Mouse (Mus musculus) cerebellum, adult 11 months (tissue): ENCODE data around the gene Arhgap10.

Experiments
- DNase-seq: peaks from one replicate; pipeline ENCODE4 v3.0.0; 2022

Gene Arhgap10

DNA sequence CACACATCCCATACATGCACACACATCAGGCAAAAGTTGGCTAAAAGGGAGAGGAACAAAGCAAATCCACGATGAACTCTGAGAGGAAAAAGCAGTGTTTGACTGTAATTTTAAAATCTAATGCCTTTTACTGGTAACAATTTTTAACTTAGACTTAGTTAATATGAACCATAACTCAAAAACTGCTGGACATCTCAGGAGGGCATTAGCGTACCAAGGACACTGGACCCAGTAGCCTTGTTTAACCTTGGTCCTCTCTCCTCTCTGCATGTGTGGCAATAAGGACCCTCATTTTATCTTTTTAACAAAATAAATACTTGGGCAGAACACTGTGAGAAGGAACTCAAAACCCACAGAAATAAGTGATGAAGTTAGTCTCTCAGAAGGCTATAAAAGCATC is 78.1 kb downstream of the Arhgap10 start:
- DNase-seq = no peak

DNA sequence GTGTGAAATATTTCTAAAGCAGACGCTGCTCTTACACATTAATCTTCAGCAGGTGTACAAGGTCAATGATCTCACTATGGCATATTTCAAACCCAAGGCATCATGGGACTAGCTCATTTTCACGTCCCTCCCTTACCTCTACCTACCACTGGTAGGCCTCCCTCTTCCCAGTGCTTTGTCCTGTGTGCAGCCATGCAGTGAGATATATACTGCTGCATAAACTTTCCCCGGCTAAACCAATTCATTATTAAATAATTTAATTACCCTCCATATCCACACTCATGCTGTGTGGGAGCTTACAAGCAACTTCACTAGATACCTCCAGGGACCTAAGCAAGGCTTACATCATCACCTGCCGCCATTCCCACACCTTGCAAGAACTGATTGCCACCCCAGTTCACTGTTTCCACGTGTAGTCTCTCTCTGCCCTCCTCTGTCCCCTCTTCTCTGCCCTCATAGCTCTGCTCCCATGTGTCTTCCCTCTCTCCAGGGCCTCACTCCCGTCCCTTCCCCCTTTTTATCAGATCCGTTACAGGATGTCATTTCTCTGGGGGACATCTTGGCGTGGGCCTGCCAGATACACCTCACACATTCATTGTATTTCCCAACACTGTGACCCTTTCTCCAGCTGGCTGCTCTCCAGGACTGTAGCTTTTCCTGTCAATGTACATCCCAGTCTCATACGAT is 79.8 kb downstream of the Arhgap10 start:
- no peak for DNase-seq

DNA sequence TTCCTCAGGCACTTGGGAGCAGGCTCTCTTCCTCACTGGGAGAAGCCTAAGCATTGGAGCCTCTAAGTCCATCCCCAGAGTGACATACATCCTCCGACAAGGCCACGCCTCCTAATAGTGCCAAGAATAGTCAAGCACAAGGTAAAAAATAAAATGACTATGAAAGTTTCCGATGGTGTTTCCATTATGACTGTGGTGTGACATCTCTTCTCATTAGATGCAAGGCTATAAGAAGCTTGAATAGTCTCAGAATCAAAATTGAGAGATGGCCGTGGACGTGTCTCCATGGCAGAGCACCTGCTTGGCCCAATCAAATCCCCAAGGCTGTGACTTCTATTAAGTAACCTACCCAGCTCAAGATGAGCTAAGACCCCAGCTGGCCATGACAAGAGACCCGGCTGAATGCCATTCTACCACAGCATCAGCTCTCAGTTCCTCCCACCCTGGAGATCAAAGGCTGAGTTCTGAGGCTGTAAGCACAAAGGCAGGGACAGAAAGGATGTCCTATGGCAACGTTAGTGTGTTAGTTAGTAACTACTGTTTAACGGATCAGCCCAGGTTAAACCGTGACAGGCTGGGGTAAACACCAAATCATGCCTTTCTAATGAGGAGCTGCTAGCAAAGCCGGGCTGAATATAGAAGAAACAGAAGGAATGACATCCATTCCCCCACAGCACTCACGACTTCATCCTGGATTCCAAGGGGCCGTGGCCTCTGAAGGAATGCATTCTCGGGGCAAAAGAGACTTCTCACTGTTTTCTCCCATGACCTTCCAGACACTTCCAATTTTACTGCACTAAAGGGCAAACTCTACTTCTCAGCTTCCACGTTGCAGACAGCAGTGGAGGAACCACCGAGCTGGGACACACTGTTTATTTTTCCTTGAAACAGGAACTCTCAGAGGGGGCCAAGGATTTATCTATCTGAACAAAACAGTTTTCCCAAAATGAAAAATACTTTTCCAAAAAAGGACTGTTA is 81.5 kb downstream of the Arhgap10 start:
- no peak for DNase-seq

DNA sequence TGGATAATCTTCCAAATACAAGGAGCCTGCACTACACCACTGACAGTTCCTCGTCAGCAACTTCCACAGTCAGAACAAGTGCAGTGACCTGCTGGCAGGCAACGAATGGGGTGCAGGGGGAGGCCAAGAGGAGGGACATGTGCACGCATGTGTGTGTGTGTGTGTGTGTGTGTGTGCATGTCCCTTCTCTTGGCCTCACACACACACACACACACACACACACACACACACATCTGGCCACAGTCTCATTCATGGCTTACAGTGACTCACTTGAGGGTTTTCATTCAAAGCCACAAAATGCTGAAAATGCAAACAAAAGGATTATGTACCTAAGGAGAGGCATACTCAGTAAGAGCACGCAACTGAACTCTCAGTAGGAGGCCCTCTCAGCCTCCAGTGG is 84.5 kb downstream of the Arhgap10 start:
- no peak for DNase-seq

DNA sequence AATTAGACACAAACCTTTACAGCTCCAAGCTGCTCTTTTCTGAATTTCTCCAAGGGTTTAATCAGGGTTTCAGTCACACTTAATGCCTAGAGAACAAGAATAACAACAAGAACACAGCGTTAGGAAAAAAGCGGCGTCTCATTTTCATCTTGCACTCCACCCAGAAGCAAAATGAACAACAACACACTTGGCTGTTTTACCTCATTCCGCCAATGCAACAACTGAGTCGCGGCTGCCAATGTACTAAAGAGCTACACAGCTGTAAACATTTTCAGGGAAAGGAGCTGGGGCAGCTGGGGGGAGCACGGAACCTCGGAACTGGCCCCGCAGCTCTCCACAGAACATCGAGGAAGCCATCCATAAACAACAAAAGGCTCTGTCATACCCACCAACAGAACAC is 85.0 kb downstream of the Arhgap10 start:
- DNase-seq = no peak

DNA sequence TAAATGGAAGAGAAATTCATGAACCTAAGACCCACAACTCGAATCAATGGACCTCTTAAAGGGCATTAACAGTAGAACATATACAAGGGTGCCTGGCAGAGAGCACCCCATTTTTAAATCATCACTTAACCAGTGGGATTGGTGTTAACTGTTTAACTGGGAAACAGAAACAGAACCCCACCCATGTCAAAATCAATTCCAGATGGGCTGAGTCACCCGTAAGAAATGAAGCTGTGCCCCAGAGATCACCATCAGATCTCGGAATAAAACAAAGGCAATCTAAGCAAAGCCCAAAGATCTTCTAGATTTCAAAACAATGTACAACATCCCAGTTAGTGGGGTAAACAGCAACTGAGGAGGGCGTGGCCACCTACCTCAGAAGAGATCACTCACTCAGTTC is 89.3 kb downstream of the Arhgap10 start:
- no peak for DNase-seq

DNA sequence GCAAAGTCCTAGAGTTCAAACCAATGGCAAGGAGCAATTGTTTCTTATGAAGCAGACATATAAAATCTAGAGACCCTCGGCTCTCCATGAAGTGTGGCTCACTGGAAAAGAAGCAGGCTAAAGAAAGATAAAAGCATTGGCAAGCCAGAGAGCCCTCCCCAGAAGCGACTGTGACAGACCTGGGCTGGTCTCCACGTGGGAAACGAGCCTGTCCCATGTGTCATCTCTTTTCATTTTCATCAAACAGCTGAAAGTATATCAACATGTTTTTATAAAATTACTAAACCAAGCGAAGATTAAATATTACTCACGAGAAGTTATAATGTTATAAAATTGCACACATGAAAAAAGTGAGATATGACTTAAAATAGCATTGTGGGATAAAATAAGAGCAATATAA is 89.7 kb downstream of the Arhgap10 start:
- no peak for DNase-seq

DNA sequence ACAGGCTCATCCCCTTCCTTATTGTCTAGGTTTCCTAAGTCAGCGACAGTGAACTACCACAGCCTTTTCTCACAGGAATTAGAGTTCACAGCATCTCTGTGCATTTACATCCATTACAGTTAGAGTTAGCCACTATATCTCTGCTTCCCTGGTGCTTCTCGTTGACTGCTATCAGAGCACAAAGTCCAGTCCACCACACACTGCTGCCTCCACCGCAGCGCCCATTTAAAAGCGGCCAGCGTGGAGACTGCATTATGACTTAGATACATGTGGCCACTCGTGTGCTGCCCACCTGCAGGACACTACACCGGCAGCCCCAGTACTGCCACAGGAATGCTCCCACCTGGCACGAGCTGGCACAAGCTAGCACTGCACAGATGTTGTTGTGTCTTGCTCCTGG is 90.3 kb downstream of the Arhgap10 start:
- DNase-seq = no peak

DNA sequence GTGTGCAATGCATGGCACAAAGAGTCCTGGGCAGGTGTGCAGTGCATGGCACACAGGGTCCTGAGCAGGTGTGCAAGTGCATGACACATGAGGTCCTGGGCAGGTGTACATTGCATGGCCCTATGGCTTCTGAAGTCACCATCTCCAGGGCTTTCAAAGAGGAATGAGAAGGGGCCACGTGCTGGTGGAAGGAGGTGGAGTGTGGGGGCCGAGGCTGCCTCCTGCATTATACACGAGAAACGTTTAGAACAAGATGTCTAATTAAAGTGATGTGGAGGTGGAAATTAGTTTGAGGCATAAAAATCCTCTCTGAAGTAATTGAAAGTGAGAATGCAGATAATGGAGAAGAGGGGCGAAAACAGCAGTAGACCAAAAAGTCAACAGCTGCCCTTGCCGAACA is 93.9 kb downstream of the Arhgap10 start:
- DNase-seq = no peak

DNA sequence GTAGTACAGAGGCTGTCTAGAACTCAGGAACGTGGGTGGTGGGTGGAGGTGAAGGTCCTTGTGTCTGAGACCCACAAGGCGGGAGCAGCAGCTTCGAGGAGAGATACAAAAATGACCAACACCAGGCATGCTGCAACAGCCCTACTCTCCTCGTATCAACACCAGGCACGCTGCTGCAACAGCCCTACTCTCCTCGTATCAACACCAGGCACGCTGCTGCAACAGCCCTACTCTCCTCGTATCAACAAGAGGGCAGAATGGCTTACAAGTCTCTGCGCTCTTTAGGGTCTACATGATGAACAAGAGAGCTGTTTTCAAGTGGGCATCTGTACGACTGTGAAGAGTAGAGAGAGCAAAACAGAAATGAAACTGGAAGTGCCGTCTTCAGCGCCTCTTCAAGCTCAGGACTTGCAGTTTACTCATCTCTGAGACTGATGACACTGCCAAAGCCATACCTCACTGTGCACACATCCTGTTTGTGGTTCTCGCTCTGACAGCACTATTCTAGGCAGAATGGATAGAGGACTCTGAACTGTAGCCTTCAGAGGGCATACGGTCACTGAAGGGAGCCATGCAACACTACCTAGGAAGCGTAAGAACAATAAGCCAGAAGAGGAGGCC is 95.0 kb downstream of the Arhgap10 start:
- no peak for DNase-seq

DNA sequence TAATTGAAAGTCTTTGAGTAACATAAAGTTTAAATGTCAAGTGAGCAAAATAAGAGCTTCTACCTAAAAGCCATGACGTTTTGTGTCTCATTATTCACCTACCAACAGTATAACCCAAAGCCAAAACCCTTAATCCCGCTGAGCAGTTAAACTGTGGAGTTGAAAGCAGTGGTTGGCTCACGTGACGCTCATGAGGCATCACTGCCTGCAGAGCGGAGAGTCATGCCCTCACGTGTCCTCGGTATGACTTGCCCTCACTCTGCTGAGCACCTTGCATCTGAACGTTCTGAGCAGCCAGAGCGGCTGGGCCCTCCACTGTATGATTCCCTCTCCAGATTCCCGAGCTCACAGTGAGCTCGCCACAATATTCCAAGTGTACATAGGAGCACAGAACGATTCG is 96.2 kb downstream of the Arhgap10 start:
- no peak for DNase-seq

DNA sequence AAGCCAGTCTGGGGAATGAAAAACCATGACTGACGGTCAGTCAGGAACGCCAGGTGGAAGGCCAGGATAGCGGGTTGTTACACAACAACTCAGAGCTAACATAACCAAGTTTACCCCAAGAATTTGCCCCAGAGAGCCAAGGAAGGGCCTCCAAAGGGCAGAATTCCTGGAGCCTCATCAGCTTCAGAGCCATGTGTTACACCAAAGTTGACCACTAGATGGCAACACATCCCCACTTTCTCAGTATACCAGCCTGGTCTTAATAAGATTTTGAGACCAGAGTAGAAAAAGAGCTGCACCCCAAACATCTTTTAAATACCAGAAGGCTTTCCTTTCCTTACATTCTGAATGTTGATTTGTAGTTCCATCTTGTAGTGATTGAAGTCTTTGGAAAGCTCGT is 98.0 kb downstream of the Arhgap10 start:
- DNase-seq = peak; percentile 48

DNA sequence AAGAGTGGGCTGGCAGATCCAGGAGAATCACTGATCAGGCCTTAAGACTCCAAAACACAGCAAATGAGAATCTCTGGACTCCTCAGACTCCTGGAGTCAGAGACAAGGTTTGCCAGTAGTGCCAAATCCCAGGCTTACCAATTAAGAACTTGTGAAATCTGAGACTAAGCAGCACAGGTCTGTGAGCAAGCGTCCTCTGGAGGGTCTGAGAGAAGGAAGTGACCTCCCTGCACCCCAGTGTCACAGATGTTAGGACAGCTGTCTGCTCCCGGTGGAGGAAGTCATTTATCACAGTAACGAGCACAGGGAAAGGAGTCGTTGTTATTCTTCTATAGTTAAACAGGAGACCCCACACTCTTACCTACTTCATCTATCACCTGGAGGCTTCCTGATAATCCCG is 101.0 kb downstream of the Arhgap10 start:
- DNase-seq = no peak

DNA sequence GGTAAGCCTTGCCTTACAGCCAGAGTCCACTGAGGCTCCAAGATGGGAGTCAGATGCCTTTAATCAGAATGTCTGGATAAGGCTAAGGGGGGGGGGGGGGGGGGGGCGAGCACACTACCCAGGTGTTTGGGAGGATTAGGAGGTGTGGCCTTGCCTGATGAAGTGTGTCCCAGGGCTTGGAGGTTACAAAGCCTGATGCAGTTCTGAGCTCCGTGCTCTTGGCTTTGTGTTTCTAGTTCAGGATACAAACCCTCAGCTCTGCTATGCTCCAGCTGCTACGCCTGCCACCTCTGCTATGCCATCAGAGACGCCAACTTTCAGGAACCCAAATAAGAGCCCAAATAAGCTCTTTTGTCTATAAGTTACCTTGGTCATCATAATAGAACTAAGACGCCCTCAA is 101.7 kb downstream of the Arhgap10 start:
- DNase-seq = no peak

DNA sequence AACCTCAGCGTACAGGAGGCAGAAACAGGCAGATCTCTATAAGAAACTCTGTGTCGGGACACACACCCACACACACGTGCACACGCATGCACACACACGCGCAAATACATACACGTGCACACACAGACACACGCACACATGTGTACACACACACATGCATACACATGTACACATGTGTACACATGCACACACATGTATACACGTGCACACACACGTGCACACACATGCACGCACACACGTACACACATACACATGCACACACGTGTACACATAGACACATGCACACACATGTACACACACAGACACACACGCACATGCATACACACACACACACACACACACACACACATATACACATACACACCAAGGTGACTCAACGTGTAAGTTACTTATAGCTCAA is 106.5 kb downstream of the Arhgap10 start:
- no peak for DNase-seq

DNA sequence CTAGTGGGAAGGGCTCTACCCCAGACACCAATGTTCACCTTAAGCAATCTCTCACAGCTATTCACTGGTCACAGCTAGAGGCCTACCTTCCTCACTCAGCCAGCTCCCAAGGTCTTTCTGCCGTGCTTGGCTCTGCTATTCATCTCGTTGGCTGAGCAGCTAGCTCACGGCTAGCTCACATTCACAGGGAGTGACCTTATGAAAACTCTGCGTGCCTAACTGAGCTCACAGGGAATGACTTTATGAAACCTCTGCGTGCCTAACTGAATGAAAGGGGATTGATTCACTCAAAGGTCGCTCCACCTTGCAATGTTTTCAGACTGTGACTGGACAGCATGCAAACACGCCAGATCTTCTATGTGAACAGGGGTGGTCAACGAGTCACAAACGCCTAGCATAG is 107.4 kb downstream of the Arhgap10 start:
- no peak for DNase-seq

DNA sequence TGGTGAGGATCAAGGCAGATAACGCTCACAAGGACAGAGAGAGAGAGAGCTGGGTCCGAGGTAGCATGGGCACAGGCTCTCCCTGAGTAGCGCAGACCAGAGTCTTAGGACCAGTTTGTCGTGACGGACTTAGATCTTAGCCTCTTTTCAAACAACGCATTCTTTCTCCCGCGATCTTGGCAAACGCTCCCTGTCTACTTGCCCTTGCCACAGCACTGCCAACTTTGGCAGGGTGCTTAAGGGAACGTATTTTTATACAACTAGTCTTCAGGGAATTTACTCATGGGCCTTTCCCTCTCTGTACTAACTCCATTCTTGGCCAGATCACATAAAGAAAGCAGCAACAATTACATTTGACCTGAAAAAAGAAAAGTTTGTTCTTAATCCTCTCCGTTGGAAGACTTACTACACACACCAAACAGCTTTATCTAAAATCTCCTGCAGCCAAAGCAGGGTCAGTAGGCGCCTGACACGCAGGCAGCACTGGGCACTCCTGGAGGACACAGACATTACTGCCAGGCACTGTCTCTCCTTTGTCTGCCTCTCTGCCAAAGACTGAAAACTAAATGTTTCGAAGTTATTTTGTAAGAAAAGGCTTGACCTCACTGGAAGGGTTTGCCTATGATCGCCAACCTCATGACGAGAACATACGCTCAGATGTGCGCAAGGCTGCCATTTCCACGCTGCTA is 109.1 kb downstream of the Arhgap10 start:
- DNase-seq = no peak

DNA sequence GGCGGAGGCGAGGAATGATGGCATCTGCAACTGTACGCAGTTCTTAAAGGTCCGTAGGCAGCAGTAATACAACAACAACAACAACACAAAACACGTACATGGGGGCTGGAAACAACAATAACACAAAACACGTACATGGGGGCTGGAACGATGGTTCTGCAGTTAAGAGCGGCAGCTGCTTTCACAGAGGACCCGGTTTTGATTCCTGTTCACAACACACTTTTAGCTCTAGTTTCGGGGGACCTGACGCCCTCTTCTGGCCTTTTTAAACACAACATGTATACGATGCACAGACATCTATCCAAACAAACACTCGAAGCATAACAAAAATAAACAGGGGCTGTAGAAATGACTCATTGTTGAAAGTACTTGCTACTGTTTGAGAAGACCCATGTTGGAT is 110.9 kb downstream of the Arhgap10 start:
- no peak for DNase-seq

DNA sequence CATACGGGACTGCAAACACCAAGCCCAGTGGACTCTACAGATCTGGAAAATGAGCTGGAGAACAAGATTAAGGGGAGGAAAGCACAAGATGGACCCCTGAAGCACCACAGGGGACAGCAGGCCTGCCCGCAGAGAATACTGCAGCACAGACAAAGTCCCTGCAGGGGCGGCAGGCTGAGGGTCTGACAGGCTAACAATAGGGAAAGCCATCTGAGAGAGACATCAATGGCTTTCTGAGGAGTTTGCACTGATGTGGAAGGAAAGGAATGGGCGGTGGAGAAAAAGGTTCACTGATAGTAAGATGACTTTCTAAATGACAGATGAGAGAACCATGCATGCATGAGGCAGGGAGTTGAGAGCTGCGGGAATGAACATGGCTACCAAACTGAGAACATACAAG is 111.3 kb downstream of the Arhgap10 start:
- no peak for DNase-seq

DNA sequence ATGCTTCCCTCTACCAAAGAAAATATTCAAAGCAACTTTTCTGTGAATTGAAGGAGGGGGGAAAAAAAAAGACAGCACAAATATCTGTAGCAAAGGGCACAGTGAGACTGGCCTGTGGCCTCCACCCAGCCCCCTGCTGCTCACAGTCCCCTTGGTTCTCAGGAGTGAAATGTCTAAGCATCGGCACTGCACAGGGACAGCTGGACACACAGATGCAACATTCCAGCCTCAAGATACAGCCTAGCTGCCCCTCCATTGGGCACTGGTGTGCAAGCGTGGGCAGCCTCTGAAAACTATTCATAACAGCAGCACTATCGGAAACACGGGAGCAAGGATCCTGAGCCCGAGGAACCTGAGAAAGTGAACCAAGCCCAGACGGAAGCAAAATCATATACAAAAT is 113.7 kb downstream of the Arhgap10 start:
- no peak for DNase-seq

DNA sequence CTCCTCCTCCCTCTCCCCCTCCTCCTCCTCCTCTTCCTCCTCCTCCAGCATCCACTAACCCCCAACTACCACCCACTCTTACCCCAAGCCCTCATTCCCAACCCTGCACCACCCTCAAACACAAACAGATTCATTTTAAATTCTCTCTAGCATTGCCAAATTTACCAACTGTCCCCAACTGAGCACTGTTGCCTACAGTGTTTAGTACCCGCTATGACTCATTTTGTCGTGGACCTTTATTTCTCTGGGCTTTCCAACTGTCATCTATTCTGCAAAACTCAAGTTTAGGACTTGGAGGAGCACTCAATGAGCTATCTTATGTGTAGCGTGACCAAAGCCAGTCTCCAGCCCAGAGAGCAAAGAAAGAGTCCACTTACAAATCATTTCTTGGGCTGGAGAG is 115.8 kb downstream of the Arhgap10 start:
- no peak for DNase-seq

DNA sequence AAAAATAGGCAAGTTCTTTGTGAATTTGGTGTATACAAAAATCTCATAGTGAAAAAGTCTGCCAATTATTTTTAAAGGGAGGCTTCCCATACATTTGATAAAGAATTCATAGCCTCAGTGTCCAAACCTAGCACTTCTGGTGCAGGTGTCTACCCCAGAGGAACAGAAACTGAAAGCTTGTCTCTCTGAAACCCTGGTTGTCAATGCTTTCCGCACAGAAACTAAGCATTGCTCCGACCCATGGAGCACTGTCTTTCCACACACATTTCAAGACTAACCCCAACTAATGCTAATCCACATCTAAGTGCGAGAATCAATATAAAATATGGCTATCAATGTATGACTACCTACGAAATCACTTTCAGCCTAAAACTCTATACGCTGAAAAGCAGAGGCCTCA is 116.6 kb downstream of the Arhgap10 start:
- DNase-seq = no peak

DNA sequence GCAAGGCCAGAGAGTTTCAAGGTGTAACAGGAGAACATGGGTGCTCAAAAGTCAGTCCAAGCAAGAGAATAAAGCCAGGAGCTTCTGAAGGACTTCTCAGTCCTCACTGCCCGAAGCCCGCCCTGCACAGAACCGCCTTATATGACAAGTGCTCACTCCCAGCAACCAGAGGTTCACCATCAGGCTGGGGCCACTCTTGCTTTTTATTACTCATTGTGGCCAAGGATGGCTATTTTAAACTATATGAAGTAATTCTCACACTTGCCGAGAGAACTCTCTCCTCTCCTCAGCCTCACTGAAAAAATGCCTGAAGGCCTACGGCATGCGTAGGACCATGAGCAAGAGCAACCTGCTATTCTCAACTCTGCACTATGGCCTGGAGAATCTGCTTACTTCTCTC is 133.7 kb downstream of the Arhgap10 start:
- no peak for DNase-seq
